8 mouse cellular contexts compared by ENCODE assay signal in the genomic region with DNA sequence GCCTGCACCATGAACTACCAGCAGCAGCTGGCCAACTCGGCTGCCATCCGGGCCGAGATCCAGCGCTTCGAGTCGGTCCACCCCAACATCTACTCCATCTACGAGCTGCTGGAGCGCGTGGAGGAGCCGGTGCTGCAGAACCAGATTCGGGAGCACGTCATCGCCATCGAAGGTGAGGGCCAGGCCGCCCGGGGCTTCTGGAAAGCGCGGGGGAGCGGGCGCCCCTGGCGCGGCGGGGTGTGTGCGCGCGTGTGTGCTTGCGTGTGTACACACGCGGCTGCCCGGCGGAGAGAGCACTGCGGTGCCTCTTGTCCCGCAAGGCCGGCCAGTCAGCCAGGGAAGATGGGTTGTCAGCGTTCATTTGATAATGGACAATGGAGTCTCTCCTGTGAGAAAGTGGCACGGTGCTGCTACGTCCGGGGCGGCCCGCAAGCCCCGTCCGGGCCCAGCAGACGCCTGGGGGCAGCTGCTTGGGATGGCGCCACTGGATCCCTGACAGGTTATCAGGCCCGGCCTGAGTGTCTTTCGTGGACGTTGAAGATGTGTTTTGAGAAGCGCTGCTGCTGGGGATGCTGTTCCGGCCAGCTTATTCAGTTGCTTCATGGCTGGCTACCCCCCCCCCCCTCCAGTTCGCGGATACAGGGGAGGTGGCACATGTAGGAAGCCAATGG. TPM values are rescaled to one million over a fixed set of nuclear protein-coding genes. Genes with fewer than 3 reads are reported as not detected.
DNase-seq lines count a peak whose midpoint lies in the region; ATAC-seq and TF ChIP-seq lines count a peak whose summit lies in the region.

No protein-coding gene starts in this region.

- H3K4me1 ChIP-seq in intestine, embryonic 14.5 days (replicated peaks; ENCODE audit: control insufficient read depth, insufficient read depth, low read length): peaks cover 23% of the 10 kb centered on the region

- peak overlapping the region; percentile 84 for H3K27ac ChIP-seq in intestine, embryonic 14.5 days (ENCODE audit: low read depth)

- H3K9me3 ChIP-seq in intestine, embryonic 14.5 days (ENCODE audit: control insufficient read depth, low read length): peaks cover 6% of the 10 kb centered on the region; the same call in 1 of the 2 replicates

- TF ChIP-seq POLR2A in myocyte (IDR thresholded peaks at IDR 0.05; ENCODE audit: insufficient read length, low read depth): peak; percentile 13

- WGBS in intestine, embryonic 14.5 days: under 1% methylated on average over 51 of the region's 51 CpGs

- peak overlapping the region; percentile 80 for H3K9ac ChIP-seq in intestine, embryonic 14.5 days (ENCODE audit: low read length)

- peak overlapping the region; percentile 77 for H3K4me3 ChIP-seq in intestine, embryonic 14.5 days (ENCODE audit: low read depth, low read length)
- peak overlapping the region; percentile 80 for H3K4me3 ChIP-seq in myocyte

- H3K79me2 ChIP-seq in myocyte (ENCODE audit: control insufficient read depth, insufficient read depth): peaks cover 45% of the 10 kb centered on the region

- H3ac ChIP-seq in myocyte (ENCODE audit: control insufficient read depth, insufficient read length): peak overlapping the region; percentile 40

- 0 out of 2 replicates have a peak, but pooled peaks have one; percentile 6 for ATAC-seq in intestine, embryonic 14.5 days (replicated peaks; ENCODE audit: low FRiP score, low TSS enrichment, low read depth)
- ATAC-seq in monocyte, adult 5-6 weeks (replicated peaks; ENCODE audit: insufficient number of reproducible peaks, low FRiP score, low TSS enrichment, poor library complexity, severe bottlenecking): no peak

- peak; percentile 7 for DNase-seq in spleen, adult 12 weeks (ENCODE audit: low spot score)
- no peak for DNase-seq in spleen, adult 18-20 months
- peak; percentile 80 for DNase-seq in cerebellum, adult 9-11 months
- peak; percentile 31 to 38 for DNase-seq in frontal cortex, postnatal 36 days (ENCODE audit: low spot score in 2 of 2)
- peak; percentile 81 for DNase-seq in intestine, embryonic 14.5 days (ENCODE audit: low spot score)
- DNase-seq in liver: peak; percentile 18

- peak overlapping the region; percentile 92 for H3K4me2 ChIP-seq in intestine, embryonic 14.5 days (ENCODE audit: low read length)
- H3K4me2 ChIP-seq in myocyte (ENCODE audit: low read depth): peak overlapping the region; percentile 85

- no peaks in the 10 kb centered on the region for H3K36me3 ChIP-seq in intestine, embryonic 14.5 days (ENCODE audit: control insufficient read depth, insufficient read depth, low read length)
- H3K36me3 ChIP-seq in myocyte (ENCODE audit: control insufficient read depth, insufficient read depth): no peaks in the 10 kb centered on the region

- no peaks in the 10 kb centered on the region for H3K27me3 ChIP-seq in intestine, embryonic 14.5 days (replicated peaks; ENCODE audit: control insufficient read depth, insufficient read depth, low read length)
- no peaks in the 10 kb centered on the region for H3K27me3 ChIP-seq in myocyte (ENCODE audit: control insufficient read depth, insufficient read depth, insufficient read length)

TF ChIP-seq in myocyte, 11 proteins besides CTCF, POLR2A, EP300 and RAD21:
- TF ChIP-seq MAX (IDR thresholded peaks at IDR 0.05; ENCODE audit: low read depth) (no peak), TCF12 (IDR thresholded peaks at IDR 0.05; ENCODE audit: insufficient read depth, poor library complexity, severe bottlenecking) (no peak), POLR2AphosphoS2 (IDR thresholded peaks at IDR 0.05; ENCODE audit: insufficient read length, low read depth) (peak; percentile 20), MYOD1 (IDR thresholded peaks at IDR 0.05; ENCODE audit: control insufficient read depth in 1 of 3, insufficient read length in 2 of 3, low read depth in 2 of 3) (peak in 1 of 3 experiments; percentile 31), CEBPB (IDR thresholded peaks at IDR 0.05; ENCODE audit: insufficient read depth, poor library complexity, severe bottlenecking) (no peak), MYOG (IDR thresholded peaks at IDR 0.05; ENCODE audit: control insufficient read depth in 1 of 3, insufficient read depth in 1 of 3, insufficient read length in 2 of 3, low read depth in 2 of 3) (peak in 2 of 3 experiments; percentile 4 to 43)

RNA-seq across cellular contexts. Expression of a gene that starts 0.9 kb away (rescaled TPM):
- 16.6 and 17.9 TPM in 2 replicates for polyA plus RNA-seq in intestine, embryonic 14.5 days (2014; fragmentation: Nextera tagmentation; extraction: Ambion mirVana)
- 48.9 TPM for polyA plus RNA-seq in myocyte (2012; fragmentation: generic; extraction: Trizol)
- 1.3 to 3.3 TPM (median 1.9 TPM) in 3 replicates for total RNA-seq in monocyte, adult 5-6 weeks (2017)

Comparison
In these comparisons a context has a peak if more than half of its experiments do, and no peak if none do; other contexts are left out.
1. DNase-seq: peak in spleen, adult 12 weeks (single experiment), cerebellum, adult 9-11 months (single experiment), frontal cortex, postnatal 36 days (2 of 2), intestine, embryonic 14.5 days (single experiment) and liver (single experiment); none in spleen, adult 18-20 months (0 of 2).